Mouse (Mus musculus): ENCODE results near the gene Mtx3. TPM values are rescaled to one million over a fixed set of nuclear protein-coding genes. Genes with fewer than 3 reads are reported as not detected.

Gene Mtx3
- total RNA-seq, 2 experiments from 2014 or later, result 7.1 to 10.8 TPM

DNA sequence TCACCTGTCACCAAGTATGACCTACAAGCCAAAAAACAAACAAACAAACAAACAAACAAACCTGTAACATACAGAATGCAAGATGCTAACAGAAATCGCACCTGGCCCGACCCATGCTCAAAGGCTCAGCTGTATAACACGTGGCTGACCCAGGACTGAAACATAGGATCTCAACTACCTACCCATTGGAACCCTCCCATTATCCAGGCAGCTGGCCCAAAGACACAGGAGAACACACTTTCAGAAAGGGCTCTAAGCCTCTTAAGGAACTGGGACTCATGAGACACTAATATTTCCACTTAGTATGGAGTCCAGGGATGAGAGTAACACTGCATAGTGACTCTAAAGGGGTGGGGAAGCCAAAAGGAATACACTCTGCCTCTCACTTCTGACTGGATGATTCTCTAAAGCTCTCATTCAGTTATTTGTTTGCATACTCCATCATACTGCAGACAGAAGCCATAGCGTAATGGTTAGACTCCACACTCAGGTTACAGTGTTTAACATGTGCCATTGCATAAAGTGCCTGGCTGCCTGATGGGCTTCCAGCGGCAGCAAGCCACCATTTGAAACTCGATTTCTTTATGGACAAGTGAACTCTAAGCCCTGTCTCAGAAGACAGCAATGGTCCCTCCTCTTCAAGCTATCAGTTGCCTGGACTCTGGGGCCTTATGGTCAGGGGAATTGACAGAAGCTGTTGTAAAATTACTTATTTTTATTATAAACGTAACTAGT is 38.6 kb downstream of the Mtx3 start:
- no peak for ATAC-seq (replicated peaks; ENCODE audit: poor library complexity)

GRCm38 (mm10) chr13:92884206-92884605 is 39.6 kb downstream of the Mtx3 start:
- ATAC-seq (replicated peaks; ENCODE audit: poor library complexity), result no peak

DNA sequence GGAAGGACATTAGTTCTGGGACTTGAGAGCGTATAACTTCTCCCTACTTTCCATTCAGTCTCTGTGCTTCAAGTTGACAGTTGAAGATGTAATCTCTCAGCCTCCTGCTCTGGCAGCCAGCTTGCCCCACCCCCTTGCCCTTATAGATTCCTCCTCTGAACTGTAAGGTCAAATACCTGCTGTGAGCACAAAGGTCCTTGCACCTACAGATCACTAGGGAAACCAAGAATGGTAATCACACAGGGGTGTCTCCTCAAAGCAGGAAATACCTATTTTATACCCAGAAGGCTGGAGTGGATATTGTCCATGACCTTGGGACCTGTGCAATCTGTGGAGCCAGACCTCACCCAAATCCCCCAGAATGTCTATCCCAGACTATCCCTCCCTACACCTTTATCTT is 40.4 kb downstream of the Mtx3 start:
- peak; percentile 44; the same call in 1 of the 2 replicates for ATAC-seq (replicated peaks; ENCODE audit: poor library complexity)

- no peak for ATAC-seq (replicated peaks; ENCODE audit: poor library complexity)
These were observed 54.5 kb downstream of the Mtx3 start for GRCm38 (mm10) chr13:92899087-92899486.

GRCm38 (mm10) chr13:92903291-92903690 is 58.7 kb downstream of the Mtx3 start:
- no peak for ATAC-seq (replicated peaks; ENCODE audit: poor library complexity)

DNA sequence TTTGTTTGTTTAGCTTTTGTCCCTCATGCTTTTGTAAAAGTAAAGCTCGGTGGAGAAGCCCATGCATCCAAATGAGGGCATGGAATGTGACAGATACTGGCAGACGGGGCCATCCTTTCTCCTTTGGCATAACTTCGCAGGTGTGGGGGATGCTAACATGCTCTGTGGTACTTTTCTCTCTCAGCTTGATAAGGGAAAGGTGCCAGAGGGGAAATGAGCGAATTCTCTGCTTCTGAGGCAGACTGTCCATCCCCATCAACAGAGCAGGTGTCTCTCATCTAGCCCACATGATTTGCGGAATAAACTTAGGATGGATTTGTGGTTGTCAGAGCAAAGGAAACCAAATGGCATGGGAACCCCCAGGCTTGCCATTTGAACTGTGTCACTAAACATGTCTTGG is 61.4 kb downstream of the Mtx3 start:
- no peak for ATAC-seq (replicated peaks; ENCODE audit: poor library complexity)

GRCm38 (mm10) chr13:92907366-92907765 is 62.8 kb downstream of the Mtx3 start:
- no peak for ATAC-seq (replicated peaks; ENCODE audit: poor library complexity)

Other genes starting within 250 kb of the Mtx3 start
- gene Serinc5, start 233.7 kb upstream of the Mtx3 start, total RNA-seq (2015), result 9.1 and 9.4 TPM in 2 replicates
- gene Serinc5, start 233.7 kb upstream of the Mtx3 start, total RNA-seq (2017), result 5.9 TPM in 2 replicates
- gene Thbs4, start 49.9 kb upstream of the Mtx3 start, total RNA-seq (2015), result not detected in 2 replicates
- gene Thbs4, start 49.9 kb upstream of the Mtx3 start, total RNA-seq (2017), result 0.30 TPM in 1 of 2 replicates, not detected in the other

All from megakaryocyte progenitor cell, adult 5-6 weeks (primary cell).